Mouse (Mus musculus) kidney, embryonic 14.5 days (tissue): ENCODE results near the gene Ubxn6. TPM values are rescaled to one million over a fixed set of nuclear protein-coding genes. Genes with fewer than 3 reads are reported as not detected.

Experiments used
- ATAC-seq: fragments of 200-750 bp; cut with Nextera tagmentation; 2 replicates; pipeline ENCODE4 v1.8.0; 2017; ENCODE audit warnings: moderate number of reproducible peaks, mild to moderate bottlenecking, moderate TSS enrichment, moderate library complexity; ENCODE audit not compliant: low FRiP score, low TSS enrichment
- H3K27ac ChIP-seq: fragments of 300-500 bp; sonication (generic); 2 replicates; pipeline ENCODE4 v1.5.1; 2014; ENCODE audit warnings: low read depth, mild to moderate bottlenecking, low read length, moderate library complexity, mixed read lengths
- H3K27me3 ChIP-seq: fragments of 300-500 bp; sonication (generic); 2 replicates; pipeline ENCODE4 v1.6.1; 2014; ENCODE audit warnings: mild to moderate bottlenecking, low read length; ENCODE audit not compliant: control insufficient read depth, insufficient read depth
- H3K36me3 ChIP-seq: fragments of 300-500 bp; sonication (generic); 2 replicates; pipeline ENCODE4 v1.6.1; 2014; ENCODE audit warnings: low read length, mixed read lengths; ENCODE audit not compliant: control insufficient read depth, insufficient read depth
- H3K4me1 ChIP-seq: fragments of 300-500 bp; sonication (generic); 2 replicates; pipeline ENCODE4 v1.6.1; 2014; ENCODE audit warnings: low read length, mixed read lengths; ENCODE audit not compliant: control insufficient read depth, insufficient read depth
- H3K4me2 ChIP-seq: fragments of 300-500 bp; sonication (generic); replicated peaks from 2 replicates; pipeline ENCODE4 v1.6.1; 2014; ENCODE audit warnings: low read depth, mild to moderate bottlenecking, low read length
- H3K4me3 ChIP-seq: fragments of 300-500 bp; sonication (generic); 2 replicates; pipeline ENCODE4 v1.5.1; 2014; ENCODE audit warnings: mild to moderate bottlenecking, low read length
- H3K9ac ChIP-seq: fragments of 300-500 bp; sonication (generic); 2 replicates; pipeline ENCODE4 v1.6.1; 2014; ENCODE audit warnings: low read depth, mild to moderate bottlenecking, low read length, moderate library complexity
- H3K9me3 ChIP-seq: fragments of 300-500 bp; sonication (generic); 2 replicates; pipeline ENCODE4 v1.6.1; 2016; ENCODE audit warnings: low read length; ENCODE audit not compliant: control insufficient read depth
- WGBS: fragments of 180-500 bp; shearing (Covaris S2); extraction: QIAGEN DNeasy Blood & Tissue Kit; methylation state at CpG from one replicate; pipeline ENCODE4 v1.1.7; 2014; 5-methylcytosine and 5-hydroxymethylcytosine counted together
- polyA plus RNA-seq: library from polyadenylated mRNA; unstranded; fragments of >200 nt; fragmentation: Nextera tagmentation; extraction: Ambion mirVana; gene quantifications from 2 replicates; pipeline ENCODE4 v1.2.1, GENCODE M21; 2014

The Ubxn6 gene
- polyA plus RNA-seq, 1 experiment from 2014 or later: 42.8 TPM

- 81% methylated on average over 1 of the region's 1 CpGs for WGBS
- Histone ChIP-seq H3K36me3 (peaks cover 17% of the 10 kb centered on the region), H3K4me1 (peaks cover 12% of the 10 kb centered on the region), H3K4me2 (no peak overlapping the region), H3K4me3 (no peak overlapping the region), H3K27me3 (no peaks in the 10 kb centered on the region), H3K9ac (no peak overlapping the region), H3K27ac (no peak overlapping the region), H3K9me3 (no peaks in the 10 kb centered on the region)
- no peak for ATAC-seq
Observed at GRCm38 (mm10) chr17:56026303-56026702, 48.5 kb downstream of the Ubxn6 start.

- Histone ChIP-seq H3K4me2 (no peak overlapping the region), H3K36me3 (peaks cover 17% of the 10 kb centered on the region), H3K27me3 (no peaks in the 10 kb centered on the region), H3K9me3 (no peaks in the 10 kb centered on the region), H3K9ac (no peak overlapping the region), H3K4me3 (no peak overlapping the region), H3K27ac (no peak overlapping the region), H3K4me1 (peaks cover 12% of the 10 kb centered on the region)
- no peak for ATAC-seq
- WGBS: 75% methylated on average over 5 of the region's 5 CpGs
Observed at GRCm38 (mm10) chr17:56024931-56025330, 49.9 kb downstream of the Ubxn6 start.

- Histone ChIP-seq H3K9ac (no peak overlapping the region), H3K4me3 (no peak overlapping the region), H3K9me3 (no peaks in the 10 kb centered on the region), H3K27ac (no peak overlapping the region), H3K36me3 (peaks cover 18% of the 10 kb centered on the region), H3K27me3 (no peaks in the 10 kb centered on the region), H3K4me2 (no peak overlapping the region), H3K4me1 (peaks cover 12% of the 10 kb centered on the region)
- 74% methylated on average over 2 of the region's 2 CpGs for WGBS
- no peak for ATAC-seq
Observed at GRCm38 (mm10) chr17:56024476-56024875, 50.4 kb downstream of the Ubxn6 start.

- H3K4me2 ChIP-seq: no peak overlapping the region
- no peak overlapping the region for H3K4me3 ChIP-seq
- 71% methylated on average over 5 of the region's 5 CpGs for WGBS
- no peak overlapping the region for H3K27ac ChIP-seq
- no peaks in the 10 kb centered on the region for H3K27me3 ChIP-seq
- peaks cover 12% of the 10 kb centered on the region for H3K4me1 ChIP-seq
- no peaks in the 10 kb centered on the region for H3K9me3 ChIP-seq
- ATAC-seq: no peak
- no peak overlapping the region for H3K9ac ChIP-seq
- H3K36me3 ChIP-seq: peaks cover 18% of the 10 kb centered on the region; the same call in 1 of the 2 replicates
Observed at GRCm38 (mm10) chr17:56023386-56023785, 51.4 kb downstream of the Ubxn6 start.

- no peak overlapping the region for H3K4me2 ChIP-seq
- H3K4me3 ChIP-seq: no peak overlapping the region
- no peak overlapping the region for H3K9ac ChIP-seq
- H3K4me1 ChIP-seq: peaks cover 12% of the 10 kb centered on the region
- 82% methylated on average over 4 of the region's 4 CpGs for WGBS
- H3K27ac ChIP-seq: no peak overlapping the region
- peaks cover 20% of the 10 kb centered on the region; the same call in 1 of the 2 replicates for H3K36me3 ChIP-seq
- H3K27me3 ChIP-seq: no peaks in the 10 kb centered on the region
- no peak for ATAC-seq
- H3K9me3 ChIP-seq: no peaks in the 10 kb centered on the region
Observed at GRCm38 (mm10) chr17:56022989-56023290, 51.9 kb downstream of the Ubxn6 start.

- WGBS: 61% methylated on average over 2 of the region's 2 CpGs
- peaks cover 12% of the 10 kb centered on the region for H3K4me1 ChIP-seq
- H3K27ac ChIP-seq: no peak overlapping the region
Observed at GRCm38 (mm10) chr17:56022131-56022988, 52.5 kb downstream of the Ubxn6 start.

GRCm38 (mm10) chr17:56021161-56021910, 53.5 kb downstream of the Ubxn6 start:
- Histone ChIP-seq H3K27me3 (no peaks in the 10 kb centered on the region), H3K4me3 (no peak overlapping the region), H3K27ac (no peak overlapping the region), H3K36me3 (peaks cover 35% of the 10 kb centered on the region), H3K9ac (no peak overlapping the region), H3K4me1 (peaks cover 12% of the 10 kb centered on the region), H3K9me3 (no peaks in the 10 kb centered on the region), H3K4me2 (no peak overlapping the region)
- 87% methylated on average over 4 of the region's 4 CpGs for WGBS
- ATAC-seq: no peak

More at GRCm38 (mm10) chr17:56022131-56022988, 52.5 kb downstream of the Ubxn6 start:
- no peaks in the 10 kb centered on the region for H3K27me3 ChIP-seq
- no peak overlapping the region for H3K9ac ChIP-seq
- no peak for ATAC-seq
- peaks cover 25% of the 10 kb centered on the region for H3K36me3 ChIP-seq
- H3K9me3 ChIP-seq: no peaks in the 10 kb centered on the region
- H3K4me2 ChIP-seq: no peak overlapping the region
- no peak overlapping the region for H3K4me3 ChIP-seq

- Histone ChIP-seq H3K9ac (no peak overlapping the region), H3K9me3 (no peaks in the 10 kb centered on the region), H3K4me2 (no peak overlapping the region), H3K36me3 (peaks cover 43% of the 10 kb centered on the region), H3K4me1 (peaks cover 12% of the 10 kb centered on the region), H3K27me3 (no peaks in the 10 kb centered on the region), H3K4me3 (no peak overlapping the region), H3K27ac (no peak overlapping the region)
- WGBS: 89% methylated on average over 6 of the region's 6 CpGs
- ATAC-seq: no peak
Observed at GRCm38 (mm10) chr17:56020400-56021084, 54.3 kb downstream of the Ubxn6 start.
